Mouse (Mus musculus): ENCODE data around the gene Vac14.
"Not testable (repeated sequence)": the region's sequence is repeated elsewhere in the genome, so short reads cannot be mapped to it uniquely, and the experiment has no call there.

Vac14 gene

GRCm38 (mm10) chr8:110650838-110651237 lies 32.5 kb downstream of the Vac14 start:
- DNase-seq = no peak

DNA sequence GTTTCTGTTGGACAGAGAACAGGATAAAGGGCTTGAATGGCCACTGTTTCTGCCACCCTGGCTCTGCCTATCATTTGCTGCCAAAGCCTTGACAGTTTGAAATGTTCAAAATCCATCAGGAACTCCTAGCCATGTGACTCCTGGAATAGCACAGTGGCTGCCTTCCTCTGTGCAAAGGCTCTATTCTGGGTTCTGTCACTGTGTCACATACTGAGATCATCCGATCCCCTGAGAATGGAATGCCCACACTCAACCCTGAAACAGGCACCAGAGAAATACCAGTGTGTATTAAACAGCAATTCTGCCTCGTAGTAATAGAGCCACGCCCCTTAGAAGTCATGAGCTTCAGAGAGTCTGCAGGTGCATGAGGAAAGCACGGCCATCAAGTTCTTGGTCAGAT lies 33.5 kb downstream of the Vac14 start:
- no peak for DNase-seq

DNA sequence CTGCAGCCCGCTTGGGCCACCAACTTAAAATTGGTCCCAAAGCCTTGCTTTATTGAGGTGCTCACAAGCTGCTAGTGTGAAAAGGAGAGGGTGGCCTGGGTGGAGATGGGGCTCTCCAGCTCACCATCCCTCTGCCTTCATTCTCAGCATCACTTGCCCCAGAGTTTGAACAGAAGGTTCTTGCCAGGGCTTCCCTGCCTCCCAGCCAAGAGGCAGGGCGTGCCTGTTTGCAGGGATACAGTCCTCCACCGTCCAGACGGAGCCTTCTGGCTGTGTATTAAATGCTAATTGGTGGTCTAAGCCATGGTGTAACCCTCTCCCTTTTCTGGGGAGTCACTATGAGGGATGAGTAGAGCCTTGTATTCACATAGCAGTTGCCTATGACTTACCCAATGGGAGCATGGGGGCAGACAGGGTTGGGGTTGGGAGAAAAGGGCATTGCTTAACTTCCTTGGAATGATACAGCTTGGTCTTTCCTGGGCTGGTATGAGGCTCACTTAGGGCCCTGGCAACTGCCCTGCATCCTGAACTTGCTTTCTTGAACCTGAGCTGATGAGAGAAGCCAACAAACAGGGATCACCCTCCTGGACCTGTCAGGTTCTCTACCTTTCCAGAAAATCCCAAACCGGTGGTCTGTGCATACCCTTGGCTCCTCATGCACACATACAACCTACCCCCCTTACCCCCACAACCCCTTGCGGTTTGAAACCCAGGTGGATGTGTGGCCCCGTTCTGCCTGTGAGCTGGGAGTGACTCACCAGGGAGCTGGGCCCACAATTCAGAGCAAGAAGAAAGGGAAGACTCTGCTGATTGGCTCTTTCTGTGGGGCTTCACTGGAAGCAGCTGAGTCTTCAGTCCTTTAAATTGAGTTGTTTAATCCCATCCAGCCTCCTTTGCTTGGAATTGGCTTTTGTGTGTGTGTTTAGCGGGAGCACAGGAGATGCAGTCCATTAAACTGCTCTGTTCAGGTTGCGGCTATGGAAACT lies 36.0 kb downstream of the Vac14 start:
- DNase-seq = peak; percentile 12

- no peak for DNase-seq
Measured at GRCm38 (mm10) chr8:110655827-110656226, 37.4 kb downstream of the Vac14 start.

DNA sequence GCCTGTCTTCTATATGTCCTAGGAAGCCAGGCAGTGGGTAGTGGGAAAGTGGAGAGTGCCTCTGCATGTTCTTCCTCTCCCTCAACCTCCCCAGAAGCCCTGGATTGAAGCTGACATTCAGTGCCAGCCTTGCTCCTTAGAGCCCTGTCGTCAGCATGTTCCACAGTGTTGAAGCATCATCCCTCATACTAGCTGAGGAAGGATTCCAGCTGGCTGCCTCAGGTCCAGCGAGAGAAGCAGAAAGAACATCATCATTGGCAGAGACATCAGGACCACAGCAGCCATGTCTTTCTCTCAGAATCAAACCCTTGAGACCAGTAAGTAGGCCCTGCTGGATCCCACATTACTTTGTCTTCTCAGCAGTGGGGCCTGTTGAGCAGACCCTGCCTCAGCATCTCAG lies 39.3 kb downstream of the Vac14 start:
- DNase-seq = no peak

GRCm38 (mm10) chr8:110660121-110660520 lies 41.7 kb downstream of the Vac14 start:
- no peak for DNase-seq

DNA sequence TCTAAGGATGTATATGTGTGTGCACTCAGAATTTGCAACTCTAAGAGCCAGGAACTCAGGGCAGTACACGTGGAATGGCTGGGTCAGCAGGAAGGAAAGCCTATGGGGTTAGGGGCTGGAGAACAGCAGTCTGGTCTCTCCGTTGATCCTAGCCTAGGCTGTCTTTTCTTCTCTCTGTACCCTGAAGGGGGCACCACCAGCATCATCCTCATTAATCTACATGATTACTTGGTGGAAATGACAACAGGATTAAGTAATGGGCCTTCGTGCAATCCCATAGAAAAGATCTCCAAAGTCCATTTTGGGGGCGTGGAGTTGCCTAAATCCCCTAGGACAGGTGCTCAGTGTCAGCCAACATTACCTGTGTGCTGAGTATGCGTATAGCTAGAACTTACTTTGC lies 44.2 kb downstream of the Vac14 start:
- no peak for DNase-seq

GRCm38 (mm10) chr8:110663015-110663742 lies 44.8 kb downstream of the Vac14 start:
- DNase-seq = no peak

- peak; percentile 77 for DNase-seq
Measured at GRCm38 (mm10) chr8:110664202-110664896, 46.0 kb downstream of the Vac14 start.

GRCm38 (mm10) chr8:110665000-110665399 lies 46.6 kb downstream of the Vac14 start:
- no peak for DNase-seq

DNA sequence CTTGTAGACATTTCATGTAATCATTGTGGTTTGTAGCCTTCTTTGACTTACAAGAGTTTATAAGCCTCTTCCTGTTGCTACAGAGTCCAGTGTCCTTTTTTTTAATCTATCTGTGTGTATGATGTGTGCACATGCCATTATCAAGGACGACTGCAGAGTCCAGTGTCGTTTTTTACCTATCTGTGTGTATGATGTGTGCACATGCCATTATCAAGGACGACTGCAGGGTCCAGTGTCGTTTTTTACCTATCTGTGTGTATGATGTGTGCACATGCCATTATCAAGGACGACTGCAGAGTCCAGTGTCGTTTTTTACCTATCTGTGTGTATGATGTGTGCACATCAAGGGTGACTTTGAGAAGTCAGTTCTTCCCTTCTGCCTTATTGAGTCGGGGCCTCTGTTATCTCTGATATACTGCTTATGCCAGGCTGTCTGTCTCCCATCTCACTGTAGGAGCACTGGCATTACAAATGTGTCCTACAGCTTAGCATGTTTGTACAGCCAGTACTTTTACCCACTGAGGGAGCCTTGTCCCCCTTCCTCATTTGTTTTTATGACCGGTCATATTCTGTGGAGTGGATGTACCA lies 49.3 kb downstream of the Vac14 start:
- DNase-seq = not testable (repeated sequence)

DNA sequence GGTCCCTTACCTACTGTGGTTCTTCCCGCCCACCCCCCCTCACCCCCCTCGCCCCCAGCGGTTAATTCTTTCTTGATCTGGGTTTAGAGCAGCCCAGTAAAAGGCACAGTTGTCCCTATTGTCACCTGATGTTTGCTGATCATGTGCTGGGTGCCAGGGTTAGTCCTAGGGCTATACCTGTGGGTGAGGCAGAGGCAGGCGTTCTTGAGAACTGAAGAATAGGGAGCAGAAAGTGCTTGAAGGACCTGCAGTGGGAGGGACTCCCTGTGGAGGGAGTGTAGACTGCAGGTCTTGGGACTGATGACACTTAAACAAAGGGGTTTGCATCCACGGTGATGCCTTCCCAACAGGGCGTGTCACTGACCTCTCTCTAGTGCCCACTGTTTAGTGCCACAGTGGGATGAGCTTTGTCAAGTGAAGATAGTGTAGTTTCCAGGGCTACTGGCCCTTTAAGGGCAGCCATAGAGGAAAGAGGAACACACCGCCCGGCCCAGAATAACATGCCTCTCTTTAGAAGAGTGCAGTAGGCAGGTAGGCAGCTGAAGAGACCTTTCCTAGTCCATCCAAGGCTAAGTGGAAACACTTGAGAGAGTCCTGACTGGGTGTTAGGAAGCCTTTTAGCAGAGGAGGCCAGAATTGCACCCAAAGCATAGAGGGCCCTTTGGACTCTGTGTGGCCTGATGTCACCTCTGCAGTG lies 51.7 kb downstream of the Vac14 start:
- DNase-seq = no peak

DNA sequence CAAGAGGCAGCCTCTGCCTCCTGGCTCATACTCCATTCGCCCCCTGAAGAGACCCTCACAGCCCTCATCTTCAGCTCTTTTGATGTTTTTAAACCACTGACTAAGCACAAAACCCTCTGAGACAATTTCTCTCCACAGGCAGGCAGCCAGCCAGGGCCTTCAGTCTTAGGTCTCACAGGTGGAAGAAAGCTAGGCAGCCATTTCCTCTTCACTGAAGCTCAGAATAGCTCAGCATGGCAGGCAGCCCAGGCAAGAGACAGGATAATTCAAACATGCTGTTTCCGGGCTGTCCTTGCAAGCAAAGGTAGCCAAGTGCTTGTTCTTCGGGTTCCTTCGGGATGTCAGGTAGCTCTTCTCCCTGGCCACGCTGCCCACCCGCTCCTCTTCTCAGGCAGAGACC lies 52.9 kb downstream of the Vac14 start:
- DNase-seq = peak; percentile 81

GRCm38 (mm10) chr8:110672133-110672532 lies 53.7 kb downstream of the Vac14 start:
- DNase-seq = peak; percentile 42

DNA sequence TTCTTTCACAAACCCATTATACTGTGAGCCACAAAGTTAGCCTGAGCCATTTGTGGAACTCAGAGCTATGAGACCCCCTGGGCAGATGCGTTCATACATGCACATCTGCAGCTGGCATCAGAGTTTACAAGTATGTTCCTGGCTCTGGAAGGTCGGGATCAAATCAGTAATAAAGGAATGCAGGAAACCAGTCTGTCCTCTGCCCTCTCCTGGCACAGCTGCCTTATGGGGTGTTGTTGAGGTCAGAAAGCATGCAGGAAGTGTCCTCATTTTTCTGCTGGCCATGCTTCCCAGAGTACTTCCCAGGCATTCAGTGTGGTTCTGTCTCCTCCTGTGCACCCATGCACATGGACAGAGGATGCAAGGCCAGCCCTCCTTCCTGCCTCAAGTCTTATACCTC lies 54.8 kb downstream of the Vac14 start:
- no peak for DNase-seq

DNA sequence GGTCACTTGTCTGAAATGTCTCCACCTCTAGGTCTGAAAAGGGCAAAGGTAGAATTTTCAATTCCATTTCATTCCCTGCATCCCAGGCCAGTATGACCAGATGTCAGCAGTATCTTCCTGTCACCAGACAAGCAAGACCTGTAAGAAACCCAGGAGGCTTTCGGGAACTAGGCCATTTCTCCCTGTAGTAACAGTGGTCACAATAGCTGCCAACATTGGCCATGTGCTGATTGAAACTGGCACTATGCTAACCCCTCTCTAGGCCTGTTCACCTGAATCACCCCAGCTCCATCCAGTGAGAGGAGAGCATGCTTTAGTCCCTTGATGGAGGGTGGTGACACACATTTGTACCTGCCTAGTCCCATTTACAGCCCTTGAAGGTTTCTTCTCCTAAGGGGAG lies 56.2 kb downstream of the Vac14 start:
- DNase-seq = no peak

DNA sequence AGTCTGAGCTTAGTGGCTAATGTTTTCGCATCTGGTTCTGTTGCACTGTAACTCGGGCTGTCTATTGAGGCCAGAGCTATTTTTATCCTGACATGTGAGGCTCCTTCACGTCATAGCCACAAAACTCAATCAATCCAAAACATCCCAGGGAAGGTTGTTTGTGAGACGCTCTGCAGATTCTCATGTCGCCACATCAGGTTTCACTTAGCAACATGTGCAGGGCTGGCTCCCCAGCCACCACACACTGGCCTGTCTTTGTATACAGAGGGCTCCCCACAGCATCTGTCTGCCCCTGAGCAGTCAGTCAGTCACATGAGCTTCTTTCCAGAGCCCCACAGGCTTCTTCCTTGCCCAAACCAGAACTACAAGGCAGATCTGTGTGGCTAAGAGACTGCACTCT lies 58.3 kb downstream of the Vac14 start:
- DNase-seq = no peak

GRCm38 (mm10) chr8:110677174-110677660 lies 58.8 kb downstream of the Vac14 start:
- DNase-seq = no peak

DNA sequence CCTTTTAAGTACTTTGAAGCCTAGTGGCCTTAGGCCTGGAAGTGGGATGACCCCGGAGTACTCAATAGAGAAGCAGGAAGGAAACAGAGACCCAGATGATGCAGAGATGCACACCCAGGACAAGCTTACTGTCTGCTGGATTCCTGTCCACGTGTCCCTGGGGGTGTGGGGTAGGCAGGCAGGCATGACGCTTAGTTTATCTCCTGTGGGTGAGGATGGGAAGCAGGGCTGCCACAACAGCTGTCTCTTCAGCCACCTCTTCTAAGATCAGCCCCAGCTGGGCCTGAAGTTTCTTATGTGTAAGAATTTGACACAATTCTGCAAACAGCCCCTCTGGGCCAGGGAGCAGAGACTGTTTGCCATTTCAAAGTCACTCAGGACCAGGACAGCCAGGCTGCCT lies 60.6 kb downstream of the Vac14 start:
- DNase-seq = no peak

GRCm38 (mm10) chr8:110687726-110688125 lies 69.3 kb downstream of the Vac14 start:
- no peak for DNase-seq

GRCm38 (mm10) chr8:110689961-110690360 lies 71.6 kb downstream of the Vac14 start:
- no peak for DNase-seq

DNA sequence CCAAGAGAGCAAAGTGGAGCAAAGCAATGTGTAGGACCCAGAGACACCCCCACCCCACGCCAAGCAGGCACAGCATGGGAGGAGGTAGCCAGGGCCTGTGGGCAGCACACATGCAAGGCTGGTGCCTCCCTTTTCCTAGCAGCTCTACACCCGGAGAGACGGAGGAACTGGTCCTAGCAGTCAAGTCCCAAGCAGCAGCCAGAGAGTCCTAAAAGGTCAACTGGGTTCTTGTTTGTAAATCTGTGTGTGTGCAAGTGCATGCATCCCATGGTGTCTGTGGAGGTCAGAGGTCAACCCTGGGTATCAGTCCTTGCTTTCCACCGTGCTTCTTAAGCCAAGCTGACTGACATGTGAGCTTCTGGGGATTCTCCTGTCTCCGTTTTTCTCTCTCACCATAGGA lies 75.8 kb downstream of the Vac14 start:
- DNase-seq = no peak

Data from cerebellum, adult 8-10 months (tissue).